Mouse (Mus musculus) neural tube, embryonic 14.5 days (tissue): ENCODE data around the gene Alms1. TPM values are rescaled to one million over a fixed set of nuclear protein-coding genes. Genes with fewer than 3 reads are reported as not detected.
"Not testable (repeated sequence)": the region's sequence is repeated elsewhere in the genome, so short reads cannot be mapped to it uniquely, and the experiment has no call there.

Experiments used
- ATAC-seq: fragments of 200-750 bp; cut with Nextera tagmentation; 2 replicates; pipeline ENCODE4 v1.8.0; 2017; ENCODE audit warnings: low read depth, mild to moderate bottlenecking, moderate TSS enrichment, moderate library complexity
- H3K27ac ChIP-seq: fragments of 300-500 bp; sonication (generic); 2 replicates; pipeline ENCODE4 v1.5.1; 2014; ENCODE audit warnings: low read depth, mild to moderate bottlenecking, control low read depth, low read length, moderate library complexity, mixed read lengths
- H3K27me3 ChIP-seq: fragments of 300-500 bp; sonication (generic); 2 replicates; pipeline ENCODE4 v1.6.1; 2014; ENCODE audit warnings: low read length; ENCODE audit not compliant: control insufficient read depth, insufficient read depth
- H3K36me3 ChIP-seq: fragments of 300-500 bp; sonication (generic); 2 replicates; pipeline ENCODE4 v1.6.1; 2014; ENCODE audit warnings: low read length, mixed read lengths; ENCODE audit not compliant: control insufficient read depth, insufficient read depth
- H3K4me1 ChIP-seq: fragments of 300-500 bp; sonication (generic); 2 replicates; pipeline ENCODE4 v1.6.1; 2014; ENCODE audit warnings: low read length; ENCODE audit not compliant: control insufficient read depth, insufficient read depth
- H3K4me2 ChIP-seq: fragments of 300-500 bp; sonication (generic); 2 replicates; pipeline ENCODE4 v1.6.1; 2014; ENCODE audit warnings: mild to moderate bottlenecking, low read depth, low read length, control low read depth
- H3K4me3 ChIP-seq: fragments of 300-500 bp; sonication (generic); 2 replicates; pipeline ENCODE4 v1.5.1; 2014; ENCODE audit warnings: low read depth, low read length, control low read depth, mixed read lengths
- H3K9ac ChIP-seq: fragments of 300-500 bp; sonication (generic); replicated peaks from 2 replicates; pipeline ENCODE4 v1.6.1; 2014; ENCODE audit warnings: low read depth, mild to moderate bottlenecking, control low read depth, low read length, mixed read lengths
- H3K9me3 ChIP-seq: fragments of 300-500 bp; sonication (generic); 2 replicates; pipeline ENCODE4 v1.6.1; 2016; ENCODE audit warnings: low read length; ENCODE audit not compliant: control insufficient read depth
- WGBS: fragments of 180-500 bp; shearing (Covaris S2); extraction: QIAGEN DNeasy Blood & Tissue Kit; methylation state at CpG from one replicate; pipeline ENCODE4 v1.1.7; 2014; 5-methylcytosine and 5-hydroxymethylcytosine counted together
- microRNA-seq: library from miRNA; unstranded; fragments of <30 nt; microRNA quantifications from one replicate; pipeline ENCODE4, GENCODE M21; 2016
- polyA plus RNA-seq: library from polyadenylated mRNA; unstranded; fragments of >200 nt; fragmentation: Nextera tagmentation; extraction: Ambion mirVana; gene quantifications from 2 replicates; pipeline ENCODE4 v1.2.1, GENCODE M21; 2014

Alms1 gene
- polyA plus RNA-seq, 1 experiment from 2014 or later, result 6.6 TPM

DNA sequence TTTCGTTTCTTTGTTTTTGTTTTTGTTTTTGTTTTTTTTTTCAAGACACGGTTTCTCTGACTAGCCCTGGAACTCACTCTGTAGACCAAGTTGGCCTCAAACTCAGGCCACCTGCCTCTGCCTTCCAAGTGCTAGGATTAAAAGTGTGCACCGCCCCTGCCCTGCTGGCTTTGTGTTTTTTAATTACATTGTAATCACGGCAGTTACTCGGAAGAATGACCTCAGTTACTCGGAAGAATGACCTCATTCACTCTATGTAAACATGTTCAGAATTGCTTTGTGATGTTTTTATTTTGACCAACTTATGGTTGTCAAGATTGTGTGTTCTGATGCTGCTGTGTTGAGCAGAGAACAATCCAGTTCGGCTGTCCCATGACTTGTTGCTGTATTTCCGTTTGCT lies 45.8 kb downstream of the Alms1 start:
- Histone ChIP-seq H3K4me2 (no peak overlapping the region), H3K27me3 (no peaks in the 10 kb centered on the region), H3K9ac (no peak overlapping the region), H3K4me1 (no peaks in the 10 kb centered on the region), H3K4me3 (no peak overlapping the region), H3K9me3 (no peaks in the 10 kb centered on the region), H3K36me3 (peaks cover 3% of the 10 kb centered on the region; the same call in 1 of the 2 replicates), H3K27ac (no peak overlapping the region)
- 39% methylated on average over 8 of the region's 8 CpGs for WGBS
- no peak for ATAC-seq

DNA sequence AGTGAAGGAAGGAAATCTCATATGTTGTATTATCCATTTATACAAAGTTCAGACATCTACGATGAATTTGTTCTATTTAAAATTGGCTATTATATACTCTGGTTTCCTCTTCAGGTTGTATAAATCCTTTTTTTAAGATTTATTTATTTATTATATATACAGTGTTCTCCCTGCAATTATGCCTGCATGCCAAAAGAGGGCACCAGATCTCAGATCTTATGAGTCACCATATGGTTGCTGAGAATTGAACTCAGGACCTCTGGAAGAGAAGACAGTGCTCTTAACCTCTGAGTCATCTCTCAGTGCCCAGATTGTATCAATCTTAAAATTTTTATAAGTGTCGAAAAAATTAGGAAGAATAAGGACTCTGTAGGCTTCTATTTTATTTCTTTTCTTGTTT lies 65.9 kb downstream of the Alms1 start:
- H3K9me3 ChIP-seq, result no peaks in the 10 kb centered on the region
- no peak for ATAC-seq
- H3K36me3 ChIP-seq, result 0 out of 2 replicates have a peak, but pooled peaks cover 4% of the 10 kb centered on the region
- H3K4me3 ChIP-seq, result no peak overlapping the region
- no peak overlapping the region for H3K9ac ChIP-seq
- no peaks in the 10 kb centered on the region for H3K27me3 ChIP-seq
- no peaks in the 10 kb centered on the region for H3K4me1 ChIP-seq
- no peak overlapping the region for H3K27ac ChIP-seq
- no peak overlapping the region for H3K4me2 ChIP-seq
- WGBS, result 94% methylated on average over 2 of the region's 2 CpGs

GRCm38 (mm10) chr6:85701943-85702342 lies 114.6 kb downstream of the Alms1 start:
- not testable (repeated sequence) for H3K9me3 ChIP-seq, H3K4me3 ChIP-seq, H3K36me3 ChIP-seq, H3K9ac ChIP-seq, H3K4me1 ChIP-seq, H3K27ac ChIP-seq, ATAC-seq, H3K27me3 ChIP-seq, H3K4me2 ChIP-seq
- 92% methylated on average over 2 of the region's 4 CpGs for WGBS

DNA sequence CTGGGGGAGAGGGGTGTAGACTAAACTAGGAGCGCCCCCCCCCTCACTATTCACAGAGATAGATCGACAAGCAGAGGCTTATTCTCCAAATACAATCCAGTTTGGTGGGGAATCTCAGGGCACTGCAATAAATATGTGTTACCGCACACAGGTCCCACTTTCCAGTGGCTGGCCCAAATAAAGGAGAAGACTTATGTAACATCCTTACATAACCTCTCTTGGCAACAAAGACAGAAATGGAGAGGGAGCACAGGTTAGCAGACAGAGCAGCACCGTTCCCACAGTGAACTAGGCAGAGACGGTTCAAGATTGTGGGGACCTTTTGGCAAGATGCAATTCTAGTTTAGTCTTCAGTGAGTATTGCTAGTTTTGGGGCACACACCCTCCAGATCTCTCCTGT lies 121.9 kb downstream of the Alms1 start:
- H3K27me3 ChIP-seq, H3K9me3 ChIP-seq, H3K4me2 ChIP-seq, H3K9ac ChIP-seq, H3K4me1 ChIP-seq, H3K36me3 ChIP-seq, H3K4me3 ChIP-seq, H3K27ac ChIP-seq, ATAC-seq: not testable (repeated sequence)
- WGBS, result 95% methylated on average over 5 of the region's 5 CpGs

GRCm38 (mm10) chr6:85709607-85710006 lies 122.3 kb downstream of the Alms1 start:
- H3K4me2 ChIP-seq, H3K27me3 ChIP-seq, H3K27ac ChIP-seq, H3K9ac ChIP-seq, H3K9me3 ChIP-seq, H3K4me1 ChIP-seq, H3K36me3 ChIP-seq, H3K4me3 ChIP-seq, ATAC-seq: not testable (repeated sequence)
- 88% methylated on average over 1 of the region's 1 CpGs for WGBS

DNA sequence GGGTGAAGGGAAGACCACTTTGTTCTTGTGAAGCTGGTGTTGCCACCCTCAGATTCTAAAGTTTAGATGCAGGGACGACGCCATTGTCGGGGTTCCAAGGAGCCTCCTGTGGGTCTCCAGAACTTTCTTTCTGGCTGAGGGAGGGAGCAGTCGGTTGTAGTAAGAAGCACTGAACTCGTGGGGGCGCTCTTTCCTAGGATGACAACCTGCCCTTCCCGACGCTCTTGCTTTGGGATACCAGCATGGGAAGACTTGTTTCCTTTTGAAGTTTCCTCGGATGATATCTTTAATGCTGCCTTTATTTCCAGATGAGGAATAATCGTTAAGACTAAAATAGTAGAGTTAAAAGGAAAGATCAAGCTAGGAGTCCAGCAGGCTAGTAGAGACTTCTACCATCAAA lies 125.8 kb downstream of the Alms1 start, which contains the start of gene Nat8f7:
Nat8f7 (minus strand) TSS at position 101 of the 400 bp plus-strand sequence.
- WGBS, result 81% methylated on average over 9 of the region's 10 CpGs
- not testable (repeated sequence) for H3K27ac ChIP-seq, H3K27me3 ChIP-seq, ATAC-seq, H3K9ac ChIP-seq, H3K4me1 ChIP-seq, H3K36me3 ChIP-seq, H3K4me3 ChIP-seq, H3K9me3 ChIP-seq, H3K4me2 ChIP-seq

Small RNA genes within 50 kb of the gene (microRNA-seq; reads per million reads assigned to microRNA genes)
- not detected for gene Gm27317

Other genes with a start within 250 kb of the Alms1 start
- gene Rab11fip5, start 212.9 kb upstream of the Alms1 start, polyA plus RNA-seq, result 15.6 and 20.5 TPM in 2 replicates
- not detected in 2 replicates for gene Noto, start 163.6 kb upstream of the Alms1 start, polyA plus RNA-seq
- 58.8 and 67.0 TPM in 2 replicates for gene Smyd5, start 155.5 kb upstream of the Alms1 start, polyA plus RNA-seq
- gene Cct7, start 136.0 kb upstream of the Alms1 start, polyA plus RNA-seq, result 595 and 603 TPM in 2 replicates
- 21.4 and 23.0 TPM in 2 replicates for gene Pradc1, start 135.6 kb upstream of the Alms1 start, polyA plus RNA-seq
- gene Fbxo41, start 84.5 kb upstream of the Alms1 start, polyA plus RNA-seq, result 9.9 and 10.0 TPM in 2 replicates
- not detected in 2 replicates for gene Egr4, start 73.9 kb upstream of the Alms1 start, polyA plus RNA-seq
- not detected in 2 replicates for gene Nat8f7, start 125.7 kb downstream of the Alms1 start, polyA plus RNA-seq
- 0.55 and 0.80 TPM in 2 replicates for gene Nat8f3, start 178.2 kb downstream of the Alms1 start, polyA plus RNA-seq
- gene Nat8f6, start 233.4 kb downstream of the Alms1 start, polyA plus RNA-seq, result not detected in 2 replicates
- gene Nat8f5, start 233.4 kb downstream of the Alms1 start, polyA plus RNA-seq, result not detected in 2 replicates
- gene Nat8, start 244.6 kb downstream of the Alms1 start, polyA plus RNA-seq, result not detected in 2 replicates